Mouse (Mus musculus) mouse embryonic stem cell (cell line): ENCODE measurements around the gene Olfr724.
"Not testable (repeated sequence)": the region's sequence is repeated elsewhere in the genome, so short reads cannot be mapped to it uniquely, and the experiment has no call there.

Experiments used
- in situ Hi-C, 2 experiments: fragments of 300-500 bp; cut with MboI; formaldehyde crosslinking; loops; 1 replicate in 1 of 2; 3 replicates in 1 of 2; pipeline ENCODE4 v1.14.3; 2019 to 2020; ENCODE audit warnings: low sequenced_read_pairs in 2 of 2, low pct_unique_long_range_greater_than_20kb in 1 of 2, mixed read lengths in 1 of 2; ENCODE audit not compliant: unreplicated experiment in 1 of 2

The Olfr724 gene

DNA sequence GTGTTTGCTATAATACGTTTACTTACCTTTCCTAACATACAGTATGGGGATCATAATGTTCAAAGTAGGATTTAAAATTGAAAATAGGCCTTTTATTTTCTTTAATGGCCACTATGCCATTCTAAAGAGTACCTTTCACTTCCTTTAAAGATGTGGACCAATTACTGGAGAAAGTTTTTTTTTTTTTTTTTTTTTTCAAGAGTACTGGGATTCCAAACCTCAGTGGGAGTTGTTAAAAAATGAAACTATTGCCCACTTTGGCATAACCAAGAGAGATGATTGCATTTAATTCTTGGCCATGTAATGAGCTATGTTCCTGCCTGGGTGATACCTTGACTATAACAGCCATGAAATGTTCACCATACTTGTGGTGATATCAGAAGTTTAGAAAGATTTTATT lies at the start of gene Olfr724:
Olfr724 (minus strand) TSS at position 101 of the 400 bp plus-strand sequence.
- in situ Hi-C loops, result not testable (repeated sequence)

DNA sequence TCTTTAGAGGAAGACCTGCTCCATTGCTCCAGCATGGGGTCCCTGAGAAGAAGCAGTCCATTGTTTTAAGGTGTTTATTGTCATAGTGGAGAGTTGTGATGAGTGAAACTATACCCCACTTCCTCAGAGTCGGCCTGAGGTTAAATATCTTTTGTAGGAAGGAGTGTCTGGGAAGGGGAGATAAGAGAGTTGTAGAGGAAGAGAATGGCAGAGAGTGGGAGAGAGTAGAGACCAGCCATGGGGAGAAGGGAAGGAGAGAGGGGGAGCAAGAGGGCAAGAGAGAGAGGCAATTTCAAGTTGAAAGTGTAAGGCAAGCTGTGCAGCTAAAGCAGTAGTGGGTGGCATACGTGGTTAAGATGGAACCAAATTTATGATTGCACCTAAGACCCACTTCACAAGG lies 7.2 kb downstream of the Olfr724 start:
- in situ Hi-C loops, result no loop called here

DNA sequence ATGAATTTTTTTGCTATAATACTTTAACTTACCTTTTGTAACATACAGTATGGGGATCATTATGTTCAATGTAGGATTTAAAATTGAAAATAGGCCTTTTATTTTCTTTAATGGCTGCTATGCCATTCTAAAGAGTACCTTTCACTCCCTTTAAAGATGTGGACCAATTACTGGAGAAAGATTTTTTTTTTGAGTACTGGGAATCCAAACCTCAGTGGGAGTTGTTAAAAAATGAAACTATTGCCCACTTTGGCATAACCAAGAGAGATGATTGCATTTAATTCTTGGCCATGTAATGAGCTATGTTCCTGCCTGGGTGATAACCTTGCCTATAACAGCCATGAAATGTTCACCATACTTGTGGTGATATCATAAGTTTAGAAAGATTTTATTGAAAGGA lies 31.4 kb downstream of the Olfr724 start, which contains the start of gene Olfr723:
Olfr723 (minus strand) TSS at position 101 of the 400 bp plus-strand sequence.
- in situ Hi-C loops, result not testable (repeated sequence)
